Mouse (Mus musculus) spleen, postnatal 10 days (tissue): ENCODE data around the gene Mtss1l.
A peak's percentile ranks its signal among the peaks of the same experiment; 100 is the strongest.

Experiments
- DNase-seq, 2 experiments: peaks; one replicate each; pipeline ENCODE4 v3.0.0; 2021 to 2022; ENCODE audit warnings: low spot score in 2 of 2

Gene Mtss1l

GRCm38 (mm10) chr8:110738591-110739195, 17.4 kb downstream of the Mtss1l start:
- DNase-seq = no peak

- no peak for DNase-seq
These were observed 19.4 kb downstream of the Mtss1l start for GRCm38 (mm10) chr8:110740629-110741175.

DNA sequence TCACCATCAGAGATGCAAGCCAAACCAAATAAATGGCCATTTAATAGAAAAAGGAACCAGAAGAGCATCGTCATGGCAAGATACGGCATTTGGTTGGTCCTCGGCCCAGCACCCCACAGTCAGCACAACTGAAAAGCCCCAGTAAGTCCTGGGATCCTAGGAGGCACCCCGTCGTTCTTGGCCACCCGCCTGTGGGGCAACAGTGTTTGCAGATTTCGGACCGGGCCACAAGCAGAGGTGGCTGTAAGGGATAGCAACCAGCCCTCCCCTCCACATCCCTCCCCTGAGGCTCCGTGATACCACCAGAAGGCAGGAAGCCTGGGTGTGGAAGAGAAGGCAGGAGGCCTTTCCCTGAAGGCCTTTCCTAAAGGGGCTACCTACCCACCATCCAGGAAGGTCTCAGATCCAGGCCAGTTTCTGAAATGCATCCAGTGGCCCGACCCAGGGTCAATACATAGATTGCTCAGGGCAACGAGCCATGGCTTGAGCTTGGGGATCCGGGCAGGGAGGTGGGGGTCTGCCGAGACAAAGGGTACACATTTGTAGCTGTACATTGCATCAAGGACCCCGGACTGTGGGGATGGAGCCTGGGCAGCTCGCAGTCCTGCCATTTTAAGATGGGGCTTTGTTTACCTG, 20.7 kb downstream of the Mtss1l start:
- no peak for DNase-seq

DNA sequence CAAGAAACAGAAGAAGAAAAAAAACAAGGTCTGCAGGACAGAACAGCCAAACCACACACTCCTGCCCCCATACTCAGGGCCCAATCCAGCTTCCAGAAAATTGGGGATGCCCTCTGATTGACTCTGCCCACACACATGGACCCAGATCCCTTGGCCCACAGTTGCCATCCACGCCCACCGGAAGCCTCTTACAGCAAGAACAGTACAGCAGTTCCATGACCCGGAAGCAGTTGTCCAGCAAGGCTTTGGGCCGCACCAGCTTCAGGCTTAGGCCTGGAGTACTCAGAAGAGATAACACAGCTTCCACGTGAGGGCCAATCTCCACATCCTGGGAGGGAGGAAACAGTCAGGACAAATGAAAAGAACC, 21.2 kb downstream of the Mtss1l start:
- no peak for DNase-seq

DNA sequence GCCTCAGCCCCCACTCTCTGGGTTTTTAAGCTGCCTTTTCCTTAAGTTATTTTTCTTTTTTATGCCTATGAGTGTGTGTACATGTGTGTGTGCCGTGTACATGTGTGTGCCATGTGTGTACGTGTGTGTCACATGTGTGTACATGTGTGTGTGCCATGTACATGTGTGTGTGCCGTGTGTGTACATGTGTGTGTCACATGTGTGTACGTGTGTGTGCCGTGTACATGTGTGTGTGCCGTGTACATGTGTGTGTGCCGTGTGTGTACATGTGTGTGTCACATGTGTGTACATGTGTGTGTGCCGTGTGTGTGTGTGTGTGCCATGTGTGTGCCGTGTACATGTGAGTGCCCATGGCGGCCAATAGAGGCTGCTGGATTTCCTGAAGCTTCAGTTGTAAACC, 23.9 kb downstream of the Mtss1l start:
- DNase-seq = no peak

- no peak for DNase-seq
These were observed 25.4 kb downstream of the Mtss1l start for GRCm38 (mm10) chr8:110746661-110747060.

DNA sequence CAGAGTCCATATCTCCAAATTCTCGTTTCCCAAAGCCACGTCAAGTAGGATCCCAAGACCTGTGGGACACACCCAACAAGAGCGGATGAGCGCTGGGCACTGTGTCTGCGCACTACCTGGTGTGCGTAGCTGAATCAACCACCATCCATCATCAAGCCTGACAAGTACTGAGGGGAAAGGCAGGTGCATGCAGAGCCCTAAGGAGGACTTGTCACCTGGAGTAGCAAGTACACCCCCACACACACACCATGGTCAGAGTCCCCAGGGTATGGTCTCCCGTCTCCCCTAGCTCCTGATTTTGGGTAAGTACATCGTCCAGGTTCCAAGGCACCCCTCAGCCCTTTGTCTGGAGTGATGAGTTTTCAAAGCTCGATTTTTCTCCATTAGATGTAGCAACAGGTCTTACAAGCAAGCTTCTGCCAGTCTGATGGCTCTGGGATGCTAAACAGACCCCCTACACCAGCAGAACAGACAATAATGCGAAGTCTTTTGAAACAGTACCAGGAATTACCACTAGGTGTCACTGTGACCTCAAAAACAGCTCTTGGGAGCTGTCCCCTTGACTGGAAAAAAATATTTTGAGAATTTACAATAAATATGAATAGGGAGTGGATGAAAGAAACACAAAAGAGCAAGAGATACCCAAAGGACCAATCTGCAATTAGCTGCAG, 28.4 kb downstream of the Mtss1l start:
- DNase-seq = no peak

- no peak for DNase-seq
These were observed 29.0 kb downstream of the Mtss1l start for GRCm38 (mm10) chr8:110750269-110750668.

- DNase-seq = no peak
These were observed 30.2 kb downstream of the Mtss1l start for GRCm38 (mm10) chr8:110751490-110751889.

DNA sequence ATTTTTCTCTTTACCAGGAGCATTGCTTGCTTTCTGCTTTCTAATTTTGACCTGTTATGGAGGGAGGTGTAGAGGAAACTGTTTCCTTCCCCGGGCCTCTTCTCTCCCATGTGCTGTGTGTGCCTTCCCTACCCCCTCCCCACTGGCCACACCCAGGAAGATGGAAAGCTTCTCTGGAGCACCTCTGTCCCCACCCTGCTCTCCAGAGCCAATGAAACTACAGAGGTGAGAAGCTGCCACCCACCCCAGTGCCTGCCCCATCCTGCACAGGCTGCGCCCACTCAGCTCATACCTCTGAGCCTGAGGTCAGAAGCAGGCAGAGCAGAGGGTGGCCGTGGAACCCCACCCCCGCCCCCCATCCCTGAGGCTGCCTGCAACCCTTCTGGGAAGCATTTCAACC, 33.4 kb downstream of the Mtss1l start:
- no peak for DNase-seq

GRCm38 (mm10) chr8:110755511-110756170, 34.4 kb downstream of the Mtss1l start:
- DNase-seq = no peak

- no peak for DNase-seq
These were observed 34.9 kb downstream of the Mtss1l start for GRCm38 (mm10) chr8:110756196-110756595.

DNA sequence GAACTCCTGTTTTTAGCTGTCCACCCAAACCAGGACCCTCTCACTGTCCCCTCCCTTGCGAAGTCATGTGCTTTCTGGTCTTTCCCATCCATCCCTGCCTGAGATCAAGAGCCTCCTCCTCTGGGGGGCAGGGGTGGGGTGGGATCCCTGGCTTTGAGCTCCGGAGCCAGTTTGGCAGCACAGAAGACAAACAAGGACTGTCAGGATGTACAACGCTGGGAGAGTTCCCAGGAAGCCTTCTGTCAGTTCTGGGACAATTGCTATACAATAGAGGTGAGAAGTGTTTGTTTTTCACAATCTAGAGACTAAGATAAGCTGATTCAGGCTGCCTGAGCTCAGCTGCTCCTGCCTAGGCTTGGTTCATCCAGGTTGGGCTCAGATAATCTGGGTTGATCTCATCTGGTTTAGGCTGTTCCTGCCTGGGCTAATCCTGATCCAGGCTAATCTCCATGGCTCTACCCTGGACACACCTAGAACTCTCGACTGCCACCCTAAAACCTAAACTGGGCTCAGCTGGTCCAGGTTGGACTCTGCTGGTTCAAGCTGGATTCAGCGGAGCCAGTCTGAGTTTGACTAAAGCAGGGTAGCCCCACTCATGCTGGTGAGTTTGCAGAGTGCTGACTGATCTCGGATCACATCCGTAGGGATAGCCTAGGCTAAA, 39.1 kb downstream of the Mtss1l start:
- no peak for DNase-seq

DNA sequence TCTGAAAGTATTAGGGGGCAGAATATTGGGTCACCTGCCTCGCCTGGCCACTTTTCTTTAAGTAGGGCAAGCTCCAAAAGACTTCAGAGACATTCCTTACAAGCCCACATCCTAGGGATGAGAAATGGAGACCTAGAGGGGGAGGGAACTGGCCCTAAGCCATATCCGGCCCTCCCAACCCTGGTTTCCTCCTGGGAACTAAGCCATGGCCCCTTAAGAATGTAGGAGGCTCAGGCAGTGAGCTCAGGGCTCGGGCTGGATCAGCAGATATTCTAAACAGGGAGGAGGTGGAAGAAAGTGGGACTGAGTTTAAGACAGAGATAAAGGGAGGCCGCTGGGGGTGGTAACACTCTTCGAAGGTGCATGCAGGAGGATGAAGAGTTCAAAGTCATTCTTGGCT, 39.9 kb downstream of the Mtss1l start:
- DNase-seq = no peak

GRCm38 (mm10) chr8:110761988-110762387, 40.7 kb downstream of the Mtss1l start:
- no peak for DNase-seq

DNA sequence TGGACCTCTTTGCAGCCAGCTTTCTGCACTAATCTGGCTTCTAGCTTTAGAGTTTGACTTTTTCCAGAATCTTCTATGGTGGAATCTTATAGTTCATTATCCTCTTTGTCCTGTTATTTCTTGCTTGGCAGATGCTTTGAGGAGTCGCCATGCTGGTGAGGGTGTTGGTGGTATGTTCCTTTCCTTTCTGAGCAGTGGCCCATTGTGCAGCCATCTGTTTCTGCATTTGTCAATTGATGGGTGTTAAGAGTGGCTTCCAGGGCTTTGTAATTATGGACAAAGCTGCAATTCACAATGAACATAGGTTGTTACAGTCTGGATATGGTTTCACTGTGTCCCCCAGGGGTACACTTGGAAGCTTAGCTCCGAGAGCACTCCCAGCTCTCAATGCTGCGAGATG, 43.4 kb downstream of the Mtss1l start:
- DNase-seq = no peak

GRCm38 (mm10) chr8:110767261-110767660, 46.0 kb downstream of the Mtss1l start:
- no peak for DNase-seq

DNA sequence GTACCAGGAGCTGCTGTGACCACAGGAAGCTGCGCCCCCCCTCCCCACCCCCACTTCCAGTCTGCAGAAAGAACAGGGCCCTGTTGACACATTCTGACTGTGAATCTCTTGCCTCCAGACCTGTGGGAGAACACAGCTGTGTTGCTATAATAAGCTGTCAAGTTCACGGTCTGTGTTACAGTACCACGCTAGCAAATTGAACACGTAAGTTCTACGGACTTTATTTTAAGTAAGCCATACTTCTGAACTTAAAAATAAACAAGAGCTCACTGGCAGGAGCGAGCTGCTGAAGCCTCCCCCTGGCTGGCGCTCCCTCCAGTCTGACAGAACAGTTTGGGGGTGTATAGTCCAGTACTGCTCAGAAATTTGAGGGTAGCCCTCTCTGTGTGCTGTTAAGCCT, 51.2 kb downstream of the Mtss1l start:
- no peak for DNase-seq

DNA sequence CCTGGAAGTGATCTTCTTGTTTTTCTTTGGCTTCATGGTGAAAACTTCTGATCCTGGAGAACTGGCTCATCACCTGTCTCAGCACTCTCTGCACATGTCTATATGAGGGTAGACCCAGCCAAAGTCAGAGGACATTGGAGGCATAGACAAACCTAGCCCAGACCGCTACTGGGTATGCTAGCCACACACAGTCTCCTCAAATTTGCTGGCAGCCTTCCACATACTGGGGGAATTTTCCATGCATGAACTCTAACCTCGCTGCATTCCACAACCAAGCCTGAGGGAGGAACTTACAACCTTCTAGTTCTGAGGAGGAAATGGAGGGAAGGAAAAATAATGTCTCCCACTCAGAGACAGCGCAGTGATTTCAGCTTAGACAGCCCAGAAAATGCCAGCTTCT, 52.8 kb downstream of the Mtss1l start:
- DNase-seq = no peak

- no peak for DNase-seq
These were observed 53.4 kb downstream of the Mtss1l start for GRCm38 (mm10) chr8:110774725-110775124.

GRCm38 (mm10) chr8:110775316-110775715, 54.0 kb downstream of the Mtss1l start:
- DNase-seq = peak in 1 of 2 experiments; percentile 40

DNA sequence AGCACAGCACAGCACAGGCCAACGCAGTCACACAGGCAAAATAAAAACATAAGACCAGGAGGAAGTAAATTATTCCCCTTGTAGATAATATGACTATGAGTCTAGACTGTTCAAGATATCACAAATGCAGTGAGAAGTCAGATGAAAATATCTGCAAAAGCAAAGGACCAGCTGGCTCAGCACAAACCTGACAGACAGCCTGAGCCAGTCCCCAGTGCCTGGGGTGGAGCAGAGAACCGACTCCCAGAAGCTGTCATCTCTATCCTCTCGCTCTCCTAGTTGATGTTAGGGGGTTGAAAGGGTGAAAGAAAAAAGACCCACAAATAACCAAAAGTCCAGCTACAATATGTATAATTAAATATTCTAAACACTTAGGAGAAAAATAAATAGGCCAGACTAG, 54.4 kb downstream of the Mtss1l start:
- DNase-seq = no peak
